Comparison of ENCODE assay signal across 19 mouse cellular contexts in genomic region chr1:79212970-79213369, GRCm38 (mm10).
A peak's percentile ranks its signal among the peaks of the same experiment; 100 is the strongest.
DNase-seq lines count a peak whose midpoint lies in the region; ATAC-seq and TF ChIP-seq lines count a peak whose summit lies in the region.
"Had no signal": no experiment of that assay in that cellular context is flagged by ENCODE, and none has a peak within 500 bp of the region (broad histone marks: within the 10 kb centered on the region; RNA-seq: fewer than 3 reads in every experiment).

No protein-coding gene starts in this region.

- no peaks in the 10 kb centered on the region for H3K36me3 ChIP-seq in forebrain, embryonic 14.5 days (ENCODE audit: control insufficient read depth, insufficient read depth, low read length)
- H3K36me3 ChIP-seq in forebrain, embryonic 10.5 days (replicated peaks) = no peaks in the 10 kb centered on the region
- H3K36me3 ChIP-seq in forebrain, postnatal 0 days (ENCODE audit: insufficient read depth) = no peaks in the 10 kb centered on the region
- H3K36me3 ChIP-seq: embryonic facial prominence, embryonic 10.5 days; embryonic facial prominence, embryonic 12.5 days had no signal

- peak; percentile 79; the same call in 1 of the 2 replicates for ATAC-seq in forebrain, embryonic 14.5 days
- ATAC-seq in forebrain, postnatal 0 days = peak; percentile 76
- ATAC-seq in activated CD4-positive, CD25-positive, alpha-beta regulatory T cell, adult 4 months = no peak

- peak; percentile 43 for DNase-seq in forebrain, embryonic 14.5 days (ENCODE audit: low spot score)
- DNase-seq in forebrain, embryonic 10.5 days (ENCODE audit: extremely low spot score, low spot score) = no peak
- no peak for DNase-seq in layer of hippocampus, adult 2 months (ENCODE audit: low spot score in 2 of 2)
- DNase-seq in layer of hippocampus, postnatal 10 days (ENCODE audit: low spot score in 2 of 2) = no peak
- DNase-seq in brain, embryonic 18.5 days (ENCODE audit: low read depth, low spot score) = peak; percentile 18
- peak; percentile 37 for DNase-seq in forebrain, postnatal 0 days
- no peak for DNase-seq in frontal cortex, postnatal 10 days (ENCODE audit: low spot score in 2 of 2)
- DNase-seq: adrenal gland, adult 8-10 months; adrenal gland, postnatal 14 days; adrenal gland, postnatal 36 days; cerebellum, adult 11-12 months; cerebellum, adult 2 months; cerebellum, adult 9-10 months; cerebellum, postnatal 10 days; cerebellum, postnatal 25 days; gastrocnemius, adult 2 months had no signal

- H3K27ac ChIP-seq in forebrain, embryonic 14.5 days (ENCODE audit: low read depth, low read length) = no peak overlapping the region
- H3K27ac ChIP-seq in forebrain, embryonic 10.5 days = no peak overlapping the region
- peak overlapping the region; percentile 61; the same call in 1 of the 2 replicates for H3K27ac ChIP-seq in layer of hippocampus, adult 2 months
- no peak overlapping the region for H3K27ac ChIP-seq in forebrain, postnatal 0 days (ENCODE audit: low read depth, low read length)
- H3K27ac ChIP-seq: embryonic facial prominence, embryonic 10.5 days; embryonic facial prominence, embryonic 12.5 days; gastrocnemius, adult 2 months had no signal

- no peaks in the 10 kb centered on the region for H3K27me3 ChIP-seq in forebrain, embryonic 14.5 days (replicated peaks; ENCODE audit: control insufficient read depth, insufficient read depth, low read length)
- H3K27me3 ChIP-seq in forebrain, embryonic 10.5 days (ENCODE audit: poor library complexity, severe bottlenecking) = no peaks in the 10 kb centered on the region
- no peaks in the 10 kb centered on the region for H3K27me3 ChIP-seq in forebrain, postnatal 0 days (ENCODE audit: insufficient read depth, low read length)
- H3K27me3 ChIP-seq: embryonic facial prominence, embryonic 12.5 days had no signal

- no peaks in the 10 kb centered on the region for H3K9me3 ChIP-seq in forebrain, embryonic 14.5 days (replicated peaks; ENCODE audit: control insufficient read depth, low read length)
- no peaks in the 10 kb centered on the region for H3K9me3 ChIP-seq in forebrain, embryonic 10.5 days
- H3K9me3 ChIP-seq in forebrain, postnatal 0 days (ENCODE audit: low read length) = no peaks in the 10 kb centered on the region
- H3K9me3 ChIP-seq: embryonic facial prominence, embryonic 10.5 days; embryonic facial prominence, embryonic 12.5 days had no signal

- no peak overlapping the region for H3K4me2 ChIP-seq in forebrain, embryonic 14.5 days (ENCODE audit: low read length)
- H3K4me2 ChIP-seq in forebrain, postnatal 0 days (ENCODE audit: low read depth) = no peak overlapping the region
- H3K4me2 ChIP-seq: embryonic facial prominence, embryonic 12.5 days had no signal

- TF ChIP-seq CTCF in layer of hippocampus, adult 2 months (conservative IDR thresholded peaks at IDR 0.05) = no peak
- TF ChIP-seq CTCF in forebrain, postnatal 0 days (IDR thresholded peaks at IDR 0.05; ENCODE audit: low read depth) = no peak

- WGBS in forebrain, embryonic 14.5 days = 86% methylated on average over 4 of the region's 4 CpGs
- 95% methylated on average over 4 of the region's 4 CpGs for WGBS in forebrain, embryonic 10.5 days
- WGBS in forebrain, postnatal 0 days = 78% methylated on average over 4 of the region's 4 CpGs

- no peak overlapping the region for H3K9ac ChIP-seq in forebrain, embryonic 14.5 days (ENCODE audit: low read length)
- H3K9ac ChIP-seq in forebrain, postnatal 0 days = no peak overlapping the region
- H3K9ac ChIP-seq: embryonic facial prominence, embryonic 12.5 days had no signal

- no peaks in the 10 kb centered on the region for H3K4me1 ChIP-seq in forebrain, embryonic 14.5 days (ENCODE audit: control insufficient read depth, insufficient read depth, low read length)
- H3K4me1 ChIP-seq in forebrain, embryonic 10.5 days = no peaks in the 10 kb centered on the region
- H3K4me1 ChIP-seq in forebrain, postnatal 0 days (ENCODE audit: insufficient read depth) = no peaks in the 10 kb centered on the region
- H3K4me1 ChIP-seq: embryonic facial prominence, embryonic 10.5 days; embryonic facial prominence, embryonic 12.5 days had no signal

- no peak overlapping the region for H3K4me3 ChIP-seq in forebrain, embryonic 14.5 days (ENCODE audit: low read depth, low read length)
- H3K4me3 ChIP-seq in forebrain, embryonic 10.5 days = no peak overlapping the region
- H3K4me3 ChIP-seq in layer of hippocampus, adult 2 months = no peak overlapping the region
- H3K4me3 ChIP-seq in forebrain, postnatal 0 days (ENCODE audit: low read depth, low read length) = no peak overlapping the region
- H3K4me3 ChIP-seq: embryonic facial prominence, embryonic 10.5 days; embryonic facial prominence, embryonic 12.5 days; gastrocnemius, adult 2 months had no signal

Comparison
In these comparisons a context has a peak if more than half of its experiments do, and no peak if none do; other contexts are left out.
1. DNase-seq: peak in forebrain, embryonic 14.5 days (single experiment), brain, embryonic 18.5 days (single experiment) and forebrain, postnatal 0 days (single experiment); none in forebrain, embryonic 10.5 days (single experiment), layer of hippocampus, adult 2 months (0 of 2), layer of hippocampus, postnatal 10 days (0 of 2) and frontal cortex, postnatal 10 days (0 of 2).